Mouse (Mus musculus) C2C12 (cell line): Measurements from ENCODE around the gene Btbd1.

ENCODE experiments used
- CTCF ChIP-seq: IDR thresholded peaks from one replicate; pipeline ENCODE4 v1.5.1; 2011; ENCODE audit not compliant: control insufficient read depth, insufficient read depth, insufficient read length
- MAX ChIP-seq: IDR thresholded peaks from one replicate; pipeline ENCODE4 v1.6.1; 2011; ENCODE audit warnings: mild to moderate bottlenecking, control low read depth
- USF1 ChIP-seq: IDR thresholded peaks from one replicate; pipeline ENCODE4 v1.6.1; 2011; ENCODE audit warnings: low read depth, mild to moderate bottlenecking, control low read depth, moderate library complexity

DNA sequence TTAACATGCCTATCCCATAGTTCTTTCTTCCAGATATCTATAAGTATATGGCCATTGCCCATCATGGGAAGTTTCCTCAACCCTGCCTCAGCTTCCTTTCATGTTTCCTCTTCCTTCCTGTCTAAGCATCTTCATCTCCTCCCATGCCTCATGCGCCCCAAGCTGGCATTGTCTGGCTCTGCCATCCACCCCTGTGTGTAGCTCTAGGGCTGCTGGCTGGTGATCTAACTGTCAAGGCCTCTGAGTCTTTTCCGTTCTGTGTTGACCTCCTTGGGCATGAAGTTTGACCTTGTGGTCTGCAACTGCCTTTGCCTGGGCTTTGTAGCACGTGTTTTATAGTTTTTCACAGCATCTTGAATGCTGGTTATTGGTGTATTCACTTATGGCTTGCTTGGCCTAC, 16.1 kb upstream of the Btbd1 start:
- TF ChIP-seq CTCF: no peak
- TF ChIP-seq USF1: no peak
- TF ChIP-seq MAX: no peak
